Mouse (Mus musculus) embryonic stem cell, embryonic (primary cell): ENCODE results near the gene Synj1.

Source experiments
- CTCF ChIA-PET, 4 experiments: fragments of 300-600 bp in 2 of 4; fragments of 350-600 bp in 2 of 4; sonication (Branson Sonifier 250); formaldehyde crosslinking; loops; one replicate each; lab custom pipeline; 2022; ENCODE audit warnings: inconsistent platforms in 2 of 4; lab: Charles Lee
- POLR2A ChIA-PET, 4 experiments: fragments of 300-600 bp in 2 of 4; fragments of 350-600 bp in 2 of 4; sonication (Branson Sonifier 250); formaldehyde crosslinking; loops; one replicate each; lab custom pipeline; 2022; ENCODE audit warnings: antibody characterized with exemption in 4 of 4, inconsistent platforms in 1 of 4; lab: Charles Lee

The Synj1 gene

GRCm38 (mm10) chr16:90893019-90893418 is 118.1 kb downstream of the Synj1 start:
- ChIA-PET POLR2A (interaction anchor here in 1 of 4 experiments (1.5 kb wide), 1 partner anchor 673 kb away, joined by 3 read pairs; the partner anchor contains the start of gene Sod1), CTCF (interaction anchor here in 1 of 4 experiments (0.7 kb wide), 1 partner anchor 80 kb away, joined by 4 read pairs; no protein-coding TSS in a partner anchor)

GRCm38 (mm10) chr16:90892081-90892480 is 119.0 kb downstream of the Synj1 start:
- POLR2A ChIA-PET, result no interaction called here
- CTCF ChIA-PET, result no interaction called here

- CTCF ChIA-PET, result interaction anchor here in 2 of 4 experiments (0.5 to 0.6 kb wide), 2 partner anchors 65 to 159 kb away, joined by 4 to 6 read pairs; partner anchors contain the start of gene Eva1c (in 1 of the 2)
Observed at GRCm38 (mm10) chr16:90891601-90892000, 119.5 kb downstream of the Synj1 start.

GRCm38 (mm10) chr16:90890683-90891082 is 120.4 kb downstream of the Synj1 start:
- CTCF ChIA-PET, result interaction anchor here in 1 of 4 experiments (0.6 kb wide), 1 partner anchor 405 kb away, joined by 3 read pairs; no protein-coding TSS in a partner anchor
- POLR2A ChIA-PET, result interaction anchor here in 2 of 4 experiments (0.6 to 1.1 kb wide), 3 partner anchors 12 to 19 kb away, joined by 3 to 5 read pairs (median 3); no protein-coding TSS in a partner anchor

More at GRCm38 (mm10) chr16:90891601-90892000, 119.5 kb downstream of the Synj1 start:
- POLR2A ChIA-PET, result no interaction called here
